Mouse (Mus musculus): ENCODE data around the gene Gtpbp3.

The Gtpbp3 gene

GRCm38 (mm10) chr8:71487691-71488445 lies at the start of gene Gtpbp3:
Gtpbp3 (plus strand) TSS chr8:71488103.
- peak; percentile 78 to 88 for DNase-seq (ENCODE audit: low spot score in 2 of 2)

GRCm38 (mm10) chr8:71441404-71441803 lies 46.5 kb upstream of the Gtpbp3 start:
- peak; percentile 44 to 81 for DNase-seq (ENCODE audit: low spot score in 2 of 2)

- no peak for DNase-seq (ENCODE audit: low spot score in 2 of 2)
These were observed 42.8 kb upstream of the Gtpbp3 start for GRCm38 (mm10) chr8:71445096-71445495.

DNA sequence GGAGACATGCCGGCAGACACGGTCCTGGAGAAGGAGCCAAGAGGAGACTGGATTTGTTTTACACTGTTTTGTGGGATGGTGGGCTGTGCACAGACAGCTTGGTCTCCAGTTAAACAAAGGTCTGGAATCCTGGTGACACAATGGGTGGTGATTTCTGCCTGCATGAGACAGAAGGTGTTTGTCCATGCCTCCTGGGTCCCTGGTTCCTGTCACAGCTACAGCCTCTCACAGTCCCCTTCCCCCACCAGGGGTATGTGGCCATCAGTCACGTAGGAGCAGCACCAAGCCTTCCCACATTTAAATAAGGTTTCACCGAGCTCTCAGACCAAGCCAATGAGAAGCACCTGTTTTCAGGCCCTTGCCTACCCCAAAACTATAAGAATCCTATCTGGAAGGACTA lies 36.6 kb upstream of the Gtpbp3 start:
- DNase-seq (ENCODE audit: low spot score in 2 of 2), result peak in 1 of 2 experiments; percentile 50

- DNase-seq (ENCODE audit: low spot score in 2 of 2), result peak in 1 of 2 experiments; percentile 52
These were observed 36.1 kb upstream of the Gtpbp3 start for GRCm38 (mm10) chr8:71451777-71452176.

DNA sequence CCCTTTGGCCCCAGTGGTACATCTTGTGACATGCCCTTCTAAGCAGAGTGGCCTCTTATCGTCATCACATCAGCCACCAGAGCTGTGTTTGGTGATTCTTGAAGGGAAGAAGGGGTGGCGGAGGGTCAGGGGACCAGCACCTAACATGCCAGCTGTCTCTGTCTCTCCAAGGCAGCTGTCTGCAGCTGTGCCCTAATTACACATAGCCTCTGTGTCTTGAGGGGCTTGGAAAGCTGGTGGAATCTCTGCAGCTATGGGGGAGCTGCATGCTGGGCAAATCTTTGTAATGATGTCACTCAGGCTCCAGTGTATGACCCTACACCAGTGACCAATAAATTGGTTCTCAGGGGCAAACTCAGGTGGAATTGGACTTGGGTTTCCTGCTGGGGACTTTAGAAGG lies 35.2 kb upstream of the Gtpbp3 start:
- DNase-seq (ENCODE audit: low spot score in 2 of 2), result peak in 1 of 2 experiments; percentile 40

DNA sequence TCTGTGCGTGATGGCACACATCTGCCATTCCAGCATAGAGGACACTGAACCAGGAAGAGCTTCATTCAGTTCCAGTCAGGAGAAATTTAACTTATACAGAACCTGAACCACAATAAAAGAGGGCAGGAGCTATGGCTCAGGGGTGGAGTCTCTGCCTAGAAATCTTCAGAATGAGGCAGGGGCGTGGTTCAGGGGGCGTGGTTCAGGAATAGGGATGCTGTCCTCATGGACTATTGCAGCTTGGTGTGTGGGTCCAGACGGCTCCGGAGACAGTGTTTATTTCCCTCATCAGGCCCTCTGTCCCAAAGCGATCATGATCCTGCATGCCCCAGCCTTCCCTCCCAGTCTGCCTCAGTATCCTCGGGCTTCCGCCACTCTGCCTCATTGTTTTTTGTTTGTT lies 33.2 kb upstream of the Gtpbp3 start:
- DNase-seq (ENCODE audit: low spot score in 2 of 2), result peak; percentile 9 to 54

- peak; percentile 24 to 66 for DNase-seq (ENCODE audit: low spot score in 2 of 2)
These were observed 31.0 kb upstream of the Gtpbp3 start for GRCm38 (mm10) chr8:71456906-71457305.

DNA sequence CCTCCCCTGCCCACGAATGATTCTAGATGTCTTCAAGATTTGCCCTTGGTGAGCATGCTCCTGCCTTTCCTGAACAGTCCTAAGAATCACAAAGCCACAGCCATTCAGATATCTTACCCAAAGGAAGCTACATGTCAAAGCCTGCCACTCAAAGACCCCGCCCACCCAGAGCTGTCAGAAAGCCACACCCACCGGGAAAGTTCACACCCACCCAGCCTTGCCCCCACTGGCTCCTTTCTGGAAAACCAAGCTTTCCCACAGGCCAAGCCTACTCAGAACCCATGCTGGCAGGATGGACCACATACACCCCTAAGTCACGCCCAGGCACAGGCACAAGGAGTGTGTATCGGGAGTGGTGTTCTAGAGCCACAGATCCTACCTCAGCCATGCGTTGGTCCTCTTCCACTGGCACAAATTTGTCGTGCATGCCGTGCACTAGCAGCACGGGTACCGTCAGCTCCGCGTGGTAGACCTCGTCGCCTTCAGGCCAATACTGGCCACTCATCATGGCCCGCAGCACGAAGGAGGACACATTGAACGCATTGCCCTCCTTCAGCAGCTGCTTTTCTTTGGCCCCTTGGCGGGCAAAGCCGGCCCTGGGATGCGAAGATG lies 30.1 kb upstream of the Gtpbp3 start:
- DNase-seq (ENCODE audit: low spot score in 2 of 2), result peak in 1 of 2 experiments; percentile 11

GRCm38 (mm10) chr8:71460716-71461115 lies 27.2 kb upstream of the Gtpbp3 start:
- DNase-seq (ENCODE audit: low spot score in 2 of 2), result no peak

- peak in 1 of 2 experiments; percentile 70 for DNase-seq (ENCODE audit: low spot score in 2 of 2)
These were observed 26.6 kb upstream of the Gtpbp3 start for GRCm38 (mm10) chr8:71461152-71461840.

DNA sequence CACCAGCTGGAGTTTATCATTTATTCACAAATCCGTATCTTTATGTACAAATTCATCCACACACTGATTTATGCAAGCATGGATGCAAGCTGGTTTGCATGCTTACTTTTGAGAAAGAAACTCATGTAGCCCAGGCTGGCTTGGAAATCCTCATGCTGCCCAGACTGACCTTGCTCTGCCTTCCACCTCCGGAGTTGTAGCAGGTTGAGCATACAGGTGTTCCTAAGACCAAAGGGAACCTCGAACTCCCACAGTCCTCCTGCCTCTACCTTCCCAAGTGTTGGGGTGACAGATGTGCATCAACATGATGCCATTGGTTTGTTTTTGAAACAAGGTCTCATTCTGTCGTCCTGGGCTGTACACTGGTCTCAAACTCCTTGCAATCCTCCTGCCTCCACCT lies 25.7 kb upstream of the Gtpbp3 start:
- no peak for DNase-seq (ENCODE audit: low spot score in 2 of 2)

DNA sequence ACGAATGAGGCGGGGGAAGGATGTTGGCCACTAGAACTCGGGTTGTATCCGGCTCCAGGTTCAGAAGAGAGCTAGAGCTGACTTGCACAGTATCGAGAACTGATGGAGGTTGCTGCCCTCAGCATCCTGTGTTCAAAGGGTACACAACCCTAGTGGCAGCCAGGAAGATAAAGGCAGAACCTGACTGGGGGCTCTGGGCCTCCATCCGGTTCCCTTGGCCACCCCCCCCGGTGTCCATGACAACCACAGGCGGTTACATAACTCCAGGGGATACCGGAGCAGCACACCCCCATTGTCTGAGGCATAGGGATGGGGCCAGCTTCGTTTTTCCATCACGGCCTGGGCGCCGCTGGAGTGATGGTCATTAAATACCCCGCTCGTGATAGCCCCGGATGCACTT lies 25.1 kb upstream of the Gtpbp3 start:
- DNase-seq (ENCODE audit: low spot score in 2 of 2), result no peak

DNA sequence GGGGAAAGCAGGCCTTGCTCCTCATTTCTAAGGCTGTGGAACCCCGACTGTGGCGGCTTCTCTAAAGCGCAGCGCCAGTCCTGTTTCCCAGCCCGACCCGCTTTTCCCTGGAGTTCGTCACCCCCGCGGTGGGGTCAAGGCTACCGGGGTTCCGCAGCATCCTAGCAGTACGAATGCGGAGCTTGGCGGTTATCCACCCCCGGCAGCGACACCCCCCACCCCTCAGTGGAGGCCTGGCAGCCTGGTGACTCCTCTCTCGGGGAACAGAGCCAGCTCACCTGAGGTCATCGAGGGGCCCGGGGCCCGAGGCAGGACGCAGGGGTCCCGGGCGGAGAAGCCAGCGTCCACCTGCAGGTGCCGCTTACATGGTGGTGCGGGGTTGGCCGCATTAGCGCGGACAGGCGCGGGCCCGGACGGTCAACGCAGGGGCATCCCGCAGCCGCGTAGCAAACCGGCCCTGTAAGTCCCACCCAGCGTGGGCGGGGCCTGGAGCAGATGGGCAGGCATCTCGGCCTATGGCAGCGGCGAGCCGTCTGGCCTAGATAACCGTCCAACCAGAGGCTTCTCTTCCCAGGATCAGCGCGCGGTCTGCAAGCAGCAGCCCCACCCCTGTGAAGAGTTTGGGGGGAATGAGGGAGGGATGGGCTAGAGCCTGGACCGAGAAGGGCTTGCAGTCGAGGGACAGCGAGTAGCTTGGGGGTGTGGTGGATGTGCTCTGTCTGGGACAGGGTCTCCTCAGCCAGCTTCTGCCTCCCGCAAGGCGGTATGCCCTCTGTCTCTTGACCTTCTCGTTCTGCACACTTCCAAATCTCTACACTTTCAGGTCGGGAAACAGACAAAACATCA lies 24.5 kb upstream of the Gtpbp3 start, which contains the start of gene Abhd8:
Gene Abhd8, minus strand, starts transcription at position 468 of the 846 bp plus-strand sequence.
- peak; percentile 97 to 99 for DNase-seq (ENCODE audit: low spot score in 2 of 2)

DNA sequence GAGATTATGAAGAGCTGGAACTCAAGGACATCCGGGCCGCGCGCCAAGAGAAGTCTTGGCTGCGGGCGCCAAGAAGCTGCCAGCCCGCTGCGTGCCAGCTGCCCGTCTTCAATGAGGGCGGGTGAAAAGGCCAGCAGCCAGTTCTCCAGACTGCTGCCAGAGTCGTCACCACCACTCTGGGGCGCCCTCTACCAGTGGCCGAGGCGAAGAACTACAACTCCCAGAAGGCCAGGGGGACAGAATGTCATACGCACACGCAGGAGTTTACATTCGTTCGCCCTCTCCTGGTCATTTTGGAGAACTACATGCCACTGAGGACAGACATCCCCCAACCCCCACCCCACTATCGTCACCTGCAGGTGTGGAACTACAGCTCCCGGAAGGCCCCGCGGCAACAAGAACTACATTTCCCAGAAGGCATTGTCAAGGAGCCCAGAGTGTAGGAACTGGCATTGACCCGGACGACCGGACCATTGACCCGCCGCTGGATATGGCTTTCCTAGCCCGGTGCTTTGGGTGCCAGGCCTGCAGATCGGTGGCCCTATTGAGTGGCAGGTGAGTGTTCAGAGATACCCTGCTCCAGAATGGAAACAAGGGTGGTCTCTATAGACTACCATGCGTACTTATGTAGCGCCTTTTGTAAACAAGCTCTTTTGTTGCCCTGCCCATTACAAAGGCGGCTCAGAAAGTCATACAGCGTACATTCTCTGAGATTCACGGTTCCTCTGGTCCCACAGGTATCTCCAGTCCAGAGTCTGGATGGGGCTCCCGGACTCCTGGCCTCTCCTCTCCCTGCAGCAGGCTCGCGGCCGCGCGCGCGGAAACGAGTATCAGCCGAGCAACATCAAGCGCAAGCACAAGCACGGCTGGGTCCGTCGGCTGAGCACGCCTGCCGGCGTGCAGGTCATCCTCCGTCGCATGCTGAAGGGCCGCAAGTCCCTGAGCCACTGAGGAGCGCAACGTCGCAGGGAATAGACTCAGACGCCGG lies 23.1 kb upstream of the Gtpbp3 start, which contains the start of gene Mrpl34:
Gene Mrpl34, plus strand, starts transcription at position 447 of the 988 bp plus-strand sequence.
- peak; percentile 98 to 99 for DNase-seq (ENCODE audit: low spot score in 2 of 2)

- DNase-seq (ENCODE audit: low spot score in 2 of 2), result no peak
These were observed 22.2 kb upstream of the Gtpbp3 start for GRCm38 (mm10) chr8:71465733-71466132.

- no peak for DNase-seq (ENCODE audit: low spot score in 2 of 2)
These were observed 21.7 kb upstream of the Gtpbp3 start for GRCm38 (mm10) chr8:71466198-71466597.

GRCm38 (mm10) chr8:71467201-71467600 lies 20.7 kb upstream of the Gtpbp3 start:
- DNase-seq (ENCODE audit: low spot score in 2 of 2), result no peak

DNA sequence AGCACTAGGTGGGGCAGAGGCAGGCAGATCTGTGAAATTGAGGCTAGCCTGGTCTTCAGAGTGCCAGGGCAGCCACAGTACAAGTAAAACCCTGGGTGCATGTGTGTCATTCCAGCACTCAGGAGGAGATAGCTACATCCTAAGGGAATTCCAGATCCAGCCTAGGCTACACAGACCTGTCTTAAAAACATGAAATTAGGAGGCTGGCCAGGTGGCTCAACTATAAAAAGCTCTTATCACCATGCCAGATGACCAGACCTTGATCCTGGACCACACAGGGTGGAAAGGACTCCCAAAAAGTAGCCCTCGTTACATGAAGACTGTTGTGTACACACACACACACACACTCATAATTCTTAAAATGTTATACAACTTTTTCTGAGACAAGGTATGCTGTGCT lies 19.9 kb upstream of the Gtpbp3 start:
- no peak for DNase-seq (ENCODE audit: low spot score in 2 of 2)

DNA sequence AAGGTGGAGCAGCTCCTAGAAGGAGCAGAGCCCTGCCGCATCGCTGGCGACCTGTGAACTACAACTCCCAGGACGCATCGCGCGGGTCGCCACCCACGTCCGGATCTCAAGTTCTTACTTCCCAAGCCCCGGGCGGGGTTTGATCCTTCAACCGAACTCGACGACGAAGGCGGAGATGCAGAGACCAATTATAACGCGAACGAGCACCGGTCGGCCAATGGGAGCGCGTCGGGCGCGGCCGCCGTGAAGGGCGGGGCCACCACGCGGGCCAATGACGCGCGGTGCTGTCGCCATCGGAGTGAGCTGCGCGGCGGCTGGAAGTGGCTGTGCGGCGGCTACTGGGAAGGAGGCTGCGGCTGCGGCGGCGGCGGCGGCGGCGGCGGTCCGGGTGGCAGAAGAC lies 19.0 kb upstream of the Gtpbp3 start, which contains the start of gene Dda1:
Gene Dda1, plus strand, starts transcription at position 284 of the 400 bp plus-strand sequence.
- peak; percentile 96 to 97 for DNase-seq (ENCODE audit: low spot score in 2 of 2)
